Mouse (Mus musculus): Measurements from ENCODE around the gene Gm16181. TPM values are rescaled to one million over a fixed set of nuclear protein-coding genes. Genes with fewer than 3 reads are reported as not detected.

The Gm16181 gene
- total RNA-seq, 2 experiments from 2014 or later: 0.82 TPM; not detected in 1

DNA sequence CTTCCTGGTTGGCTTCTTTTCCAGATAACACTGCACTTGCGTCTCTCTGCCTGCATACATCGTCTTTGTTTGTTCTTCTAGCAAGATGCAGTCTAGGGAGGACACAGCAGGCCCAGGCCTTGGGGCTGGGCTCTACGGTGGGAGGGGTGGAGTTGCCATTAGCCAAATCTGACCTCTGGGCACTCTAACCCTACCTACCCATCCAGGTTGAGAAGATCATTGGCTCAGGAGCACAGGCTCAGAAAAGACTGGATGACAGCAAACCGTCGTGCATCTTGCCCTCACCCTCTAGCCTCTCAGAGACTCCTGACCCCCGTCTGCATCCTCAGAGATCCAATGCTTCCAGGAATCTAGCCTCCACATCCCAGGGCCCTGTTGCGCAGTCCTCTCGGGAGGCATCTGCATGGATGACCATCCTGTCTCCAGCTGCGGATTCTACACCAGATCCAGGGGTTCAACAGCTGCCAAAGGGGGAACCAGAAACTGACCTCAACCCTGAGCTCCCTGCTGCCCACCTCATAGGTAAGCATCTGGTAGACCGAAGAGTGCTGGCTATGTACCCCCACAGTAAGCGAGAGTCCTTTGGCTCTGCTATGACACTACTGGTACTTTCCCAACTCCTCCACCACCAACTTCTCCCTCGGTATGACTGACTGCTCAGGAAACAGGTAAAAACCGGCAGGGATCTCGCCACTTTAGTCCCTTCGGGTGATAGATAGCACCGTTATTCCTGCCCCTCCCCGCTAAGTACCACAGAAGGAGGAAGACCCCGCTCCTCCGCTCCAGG, 25.6 kb upstream of the Gm16181 start:
- 0 out of 2 replicates have a peak, but pooled peaks have one; percentile 5 for ATAC-seq (replicated peaks; ENCODE audit: poor library complexity, severe bottlenecking)

DNA sequence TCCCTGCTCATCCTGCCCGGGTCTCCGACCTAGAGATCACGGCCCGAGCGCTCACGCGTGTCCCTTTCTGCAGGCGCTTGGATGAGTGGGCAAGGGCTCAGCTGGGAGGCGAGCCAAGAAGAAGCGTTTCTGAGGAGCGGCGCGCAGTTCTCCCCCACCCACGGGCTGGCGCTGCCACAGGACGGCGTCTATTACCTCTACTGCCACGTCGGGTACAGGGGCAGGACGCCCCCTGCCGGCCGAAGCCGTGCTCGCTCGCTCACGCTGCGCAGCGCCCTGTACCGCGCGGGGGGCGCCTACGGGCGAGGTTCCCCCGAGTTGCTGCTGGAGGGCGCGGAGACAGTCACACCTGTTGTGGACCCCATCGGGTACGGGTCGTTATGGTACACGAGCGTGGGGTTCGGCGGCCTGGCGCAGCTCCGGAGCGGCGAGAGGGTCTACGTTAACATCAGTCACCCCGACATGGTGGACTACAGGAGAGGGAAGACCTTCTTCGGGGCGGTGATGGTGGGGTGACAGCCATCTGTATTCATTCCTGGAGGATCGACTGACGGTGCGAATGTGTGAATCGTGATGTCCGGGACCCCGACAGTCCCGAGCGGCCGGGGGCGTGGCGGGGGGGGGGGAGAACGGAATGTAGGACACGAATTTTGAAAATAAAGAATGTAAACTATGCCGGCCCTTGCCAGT, 24.9 kb upstream of the Gm16181 start:
- peak; percentile 61 for ATAC-seq (replicated peaks; ENCODE audit: poor library complexity, severe bottlenecking)

DNA sequence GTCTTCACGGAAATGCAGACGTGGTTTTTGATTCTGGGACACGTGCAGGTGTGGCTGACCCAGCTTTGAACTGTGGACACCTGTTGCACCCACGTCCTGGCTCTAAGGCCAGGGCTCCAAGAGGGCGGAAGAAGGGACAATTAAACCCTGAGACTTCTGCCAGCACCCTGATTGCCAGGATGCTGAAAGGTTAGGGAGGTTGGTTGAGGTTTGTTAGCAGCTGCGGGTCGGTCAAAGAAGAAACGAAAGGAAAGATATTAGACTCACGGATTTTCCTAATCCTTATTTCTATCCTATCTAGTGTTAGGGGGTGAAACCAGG, 24.4 kb upstream of the Gm16181 start:
- no peak for ATAC-seq (replicated peaks; ENCODE audit: poor library complexity, severe bottlenecking)

DNA sequence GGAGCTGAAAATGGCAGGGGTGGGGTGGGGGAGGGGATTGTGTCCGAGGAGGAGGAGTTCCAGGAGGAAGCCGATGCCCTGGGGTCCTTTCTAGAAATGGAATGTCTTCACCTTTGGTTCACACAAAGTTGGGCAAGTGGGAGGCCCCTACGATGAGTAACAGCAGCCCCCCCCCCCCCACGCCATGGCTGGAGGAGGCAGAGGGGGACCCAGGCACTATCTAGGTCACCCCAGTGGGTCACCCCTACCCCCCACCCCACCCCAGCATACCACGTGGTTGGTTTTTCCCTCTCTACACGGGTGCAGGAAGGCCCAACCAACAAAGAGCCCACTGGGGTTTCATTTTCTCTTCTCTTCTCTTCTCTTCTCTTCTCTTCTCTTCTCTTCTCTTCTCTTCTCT, 23.5 kb upstream of the Gm16181 start:
- no peak for ATAC-seq (replicated peaks; ENCODE audit: poor library complexity, severe bottlenecking)

DNA sequence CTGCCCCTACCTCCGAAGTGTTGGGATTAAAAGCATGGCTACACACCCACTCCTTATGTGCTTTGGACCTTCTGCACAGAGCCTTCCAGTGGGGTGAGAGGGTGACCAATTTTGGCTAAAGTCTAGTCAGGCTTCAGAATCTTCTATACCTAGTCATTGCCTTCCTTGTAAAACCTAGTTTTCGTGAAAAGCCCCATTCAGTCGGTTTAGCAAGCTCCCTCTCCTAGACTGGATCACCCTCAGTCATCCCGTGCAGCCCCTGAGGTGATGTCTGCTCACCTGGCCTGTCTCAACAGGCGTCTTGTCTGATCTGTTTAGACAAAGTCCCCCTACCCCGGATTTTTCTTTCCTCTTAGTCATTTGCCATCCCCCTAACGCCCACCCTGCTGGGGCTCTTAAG, 22.6 kb upstream of the Gm16181 start:
- no peak for ATAC-seq (replicated peaks; ENCODE audit: poor library complexity, severe bottlenecking)

DNA sequence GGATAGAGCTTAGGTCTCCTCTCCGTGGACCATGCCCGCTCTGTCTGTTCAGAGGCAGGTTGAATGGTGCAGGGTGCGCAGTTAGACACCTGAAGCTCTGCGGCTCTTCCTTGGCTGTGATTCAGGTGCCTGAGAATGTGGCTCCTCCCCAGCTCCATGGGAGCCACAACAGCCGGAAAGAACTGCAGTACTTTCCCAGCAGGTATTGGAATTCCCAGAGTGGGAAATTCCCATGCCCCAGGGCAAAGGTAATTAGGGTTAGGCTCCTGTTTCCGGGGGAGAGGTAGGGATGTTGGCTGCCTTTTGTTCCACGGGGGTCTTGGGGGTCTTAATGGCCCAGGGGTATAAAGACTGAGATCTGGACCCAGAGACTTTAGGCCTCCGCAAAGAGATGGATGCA, 21.7 kb upstream of the Gm16181 start:
- ATAC-seq (replicated peaks; ENCODE audit: poor library complexity, severe bottlenecking): no peak

DNA sequence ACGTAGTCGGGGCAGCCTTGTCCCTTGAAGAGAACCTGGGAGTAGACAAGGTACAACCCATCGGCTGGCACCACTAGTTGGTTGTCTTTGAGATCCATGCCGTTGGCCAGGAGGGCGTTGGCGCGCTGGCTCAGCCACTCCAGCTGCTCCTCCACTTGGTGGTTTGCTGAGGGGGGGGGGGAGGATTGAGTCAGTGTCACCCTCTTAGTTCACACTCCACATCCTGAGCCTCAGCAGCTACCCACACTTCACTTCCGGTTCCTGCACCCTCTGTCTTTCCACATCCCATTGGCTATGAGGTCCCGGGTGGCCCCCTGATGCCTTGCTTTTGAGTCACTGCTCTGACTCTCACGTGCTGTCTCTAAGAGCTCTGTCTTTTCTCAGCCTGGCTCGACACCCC, 20.2 kb upstream of the Gm16181 start:
- ATAC-seq (replicated peaks; ENCODE audit: poor library complexity, severe bottlenecking): peak; percentile 80

DNA sequence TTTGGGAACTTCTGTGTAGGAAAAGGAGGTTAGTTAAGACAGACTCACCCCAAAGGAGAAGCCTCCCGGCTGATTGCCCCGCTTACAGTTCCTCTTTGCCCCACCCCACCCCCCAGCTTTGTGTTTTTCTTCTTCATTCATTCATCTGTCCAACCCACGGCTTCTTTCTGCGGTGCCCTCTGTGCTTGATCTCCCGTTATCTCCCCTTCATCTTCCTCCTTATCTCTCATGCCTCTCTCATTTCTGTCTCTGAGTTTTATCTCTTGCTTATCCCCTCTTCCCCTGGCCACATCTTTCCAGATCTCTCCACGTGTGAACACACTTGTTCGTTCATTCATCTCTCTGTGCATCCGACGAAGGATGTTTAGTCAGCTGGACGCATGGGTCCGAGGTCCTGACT, 19.5 kb upstream of the Gm16181 start:
- ATAC-seq (replicated peaks; ENCODE audit: poor library complexity, severe bottlenecking): 0 out of 2 replicates have a peak, but pooled peaks have one; percentile 8

DNA sequence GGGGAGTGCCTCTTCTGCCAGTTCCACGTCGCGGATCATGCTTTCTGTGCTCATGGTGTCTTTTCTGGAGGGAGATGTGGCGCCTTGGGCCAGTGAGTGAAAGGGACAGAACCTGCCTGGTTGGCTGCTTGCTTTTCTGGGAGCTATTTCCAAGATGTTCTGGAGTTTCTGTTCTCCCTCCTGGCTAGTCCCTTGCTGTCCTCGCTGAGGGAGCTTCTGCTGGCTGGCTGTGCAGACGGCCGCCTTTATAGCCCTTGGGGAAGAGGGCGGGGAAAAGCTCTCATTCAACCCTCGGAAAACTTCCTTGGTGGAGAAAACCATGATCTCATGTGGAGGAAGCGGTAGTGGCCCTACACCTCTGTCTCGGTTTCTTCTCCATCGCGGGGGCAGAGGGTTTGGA, 18.8 kb upstream of the Gm16181 start, which contains the start of gene Tnf:
Gene Tnf (minus strand): TSS at position 221 of the 400 bp plus-strand sequence.
- peak; percentile 58 for ATAC-seq (replicated peaks; ENCODE audit: poor library complexity, severe bottlenecking)

DNA sequence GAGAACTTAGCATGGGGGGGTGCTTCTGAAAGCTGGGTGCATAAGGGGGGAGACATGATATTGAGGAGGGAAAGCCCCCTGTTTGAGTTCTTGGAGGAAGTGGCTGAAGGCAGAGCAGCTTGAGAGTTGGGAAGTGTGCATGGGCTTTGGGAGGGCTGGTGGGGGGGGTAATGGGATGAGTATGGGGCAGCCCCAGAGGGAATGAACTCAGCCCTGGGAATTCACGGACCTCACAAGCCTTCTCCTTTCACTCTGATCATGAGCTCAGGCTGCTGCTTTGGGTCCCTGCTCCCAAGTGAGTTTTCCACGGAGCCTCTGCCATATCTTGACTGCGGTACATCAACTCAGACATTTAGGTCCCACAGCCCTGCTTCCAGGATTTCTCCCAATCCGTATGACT, 18.2 kb upstream of the Gm16181 start:
- no peak for ATAC-seq (replicated peaks; ENCODE audit: poor library complexity, severe bottlenecking)

DNA sequence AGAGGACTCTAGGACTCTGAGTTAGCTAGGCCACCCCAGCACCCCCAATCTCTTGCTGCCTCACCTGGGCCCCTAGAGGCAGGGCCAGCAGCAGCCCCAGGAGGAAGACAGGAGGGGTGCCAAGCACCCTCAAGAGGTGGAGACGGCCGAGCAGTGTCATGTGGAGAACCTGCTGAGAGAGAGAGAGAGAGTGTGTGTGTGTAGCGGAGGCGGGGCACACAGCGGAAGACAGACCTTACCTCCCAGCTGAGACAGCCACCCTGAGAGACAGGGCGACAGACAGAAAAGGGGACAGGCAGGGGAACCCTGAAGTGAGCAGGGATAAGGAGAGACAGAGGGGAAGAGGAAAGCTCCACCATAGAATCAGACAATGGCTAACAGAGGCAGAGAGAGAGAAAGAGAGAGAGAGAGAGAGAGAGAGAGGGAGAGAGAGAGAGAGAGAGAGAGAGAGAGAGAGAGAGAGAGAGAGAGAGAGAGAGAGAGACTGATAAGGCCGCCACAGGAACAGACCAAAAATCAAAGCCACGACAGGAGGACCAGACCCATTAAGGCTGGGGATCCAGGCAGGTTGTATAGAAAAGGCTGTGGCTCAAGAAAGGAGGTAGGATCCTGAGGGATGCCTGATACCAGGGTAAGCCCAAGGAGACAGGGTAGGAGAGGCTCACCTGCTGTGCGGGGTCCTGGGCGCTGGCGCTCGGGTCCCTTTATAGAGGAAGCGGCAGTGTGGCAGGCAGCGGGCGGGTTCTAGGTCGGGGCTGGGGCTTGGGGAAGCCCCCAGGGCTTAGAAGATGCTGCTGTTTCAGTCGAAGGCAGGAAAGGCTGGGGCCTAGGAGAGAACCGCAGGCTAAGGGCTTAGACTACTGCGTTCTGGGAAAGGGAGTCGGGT, 15.9 kb upstream of the Gm16181 start, which contains the start of gene Lta:
Gene Lta (minus strand): TSS at position 858 of the 886 bp plus-strand sequence.
- no peak for ATAC-seq (replicated peaks; ENCODE audit: poor library complexity, severe bottlenecking)

DNA sequence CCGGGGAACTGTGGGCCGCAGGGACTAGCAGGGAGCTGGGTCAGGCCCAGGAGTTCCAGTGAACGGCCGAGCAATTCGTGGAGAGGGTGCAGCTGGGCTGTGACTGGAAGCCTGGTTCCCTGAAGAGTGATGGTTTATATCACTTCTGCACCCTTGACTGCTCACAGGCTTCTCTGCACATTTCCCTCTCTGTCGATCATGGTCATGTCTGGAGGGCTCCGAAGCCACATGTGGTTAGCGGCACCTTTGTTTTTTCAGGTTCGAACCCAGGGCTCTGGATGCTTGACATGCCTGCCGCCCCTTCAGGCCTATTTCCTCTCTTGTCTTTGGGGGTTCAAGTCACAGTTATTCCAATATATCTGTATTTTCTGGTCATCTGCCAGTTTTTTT, 15.3 kb upstream of the Gm16181 start:
- ATAC-seq (replicated peaks; ENCODE audit: poor library complexity, severe bottlenecking): no peak

DNA sequence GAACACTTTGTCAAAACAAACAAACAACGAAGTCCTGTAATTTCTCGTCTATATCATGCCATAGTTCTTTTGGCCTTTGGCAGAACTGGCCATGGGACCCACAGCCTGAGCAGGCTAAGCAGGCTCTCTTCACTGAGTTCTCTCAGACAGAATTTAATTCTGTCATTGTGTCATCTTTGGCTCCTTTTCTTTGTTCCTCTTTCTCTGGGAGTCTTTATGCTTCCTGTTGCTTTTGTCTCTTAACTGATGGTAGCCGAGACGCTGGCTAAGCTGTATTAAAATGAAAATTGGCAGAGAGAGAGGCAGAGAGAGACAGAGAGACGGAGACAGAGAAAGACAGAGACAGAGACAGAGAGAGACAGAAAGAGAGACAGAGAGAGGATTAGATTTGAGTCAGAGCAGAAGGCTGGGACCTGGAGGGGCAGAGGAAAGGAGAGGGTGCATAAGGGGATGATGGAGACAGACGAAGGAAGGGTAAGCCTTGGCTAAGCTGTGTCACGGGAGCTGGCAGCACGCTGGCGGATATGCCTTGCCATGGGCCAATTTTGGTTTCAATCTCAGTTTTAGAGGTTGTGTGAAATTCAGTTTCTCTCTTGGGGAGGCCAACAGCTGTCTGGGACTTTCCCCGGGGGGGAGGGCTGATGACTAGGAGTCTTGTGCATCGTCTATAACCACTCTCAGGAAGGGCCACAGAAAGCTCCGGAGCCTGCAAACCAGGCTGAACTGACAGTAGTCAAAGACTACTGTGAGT, 10.7 kb upstream of the Gm16181 start:
- peak; percentile 80 for ATAC-seq (replicated peaks; ENCODE audit: poor library complexity, severe bottlenecking)

DNA sequence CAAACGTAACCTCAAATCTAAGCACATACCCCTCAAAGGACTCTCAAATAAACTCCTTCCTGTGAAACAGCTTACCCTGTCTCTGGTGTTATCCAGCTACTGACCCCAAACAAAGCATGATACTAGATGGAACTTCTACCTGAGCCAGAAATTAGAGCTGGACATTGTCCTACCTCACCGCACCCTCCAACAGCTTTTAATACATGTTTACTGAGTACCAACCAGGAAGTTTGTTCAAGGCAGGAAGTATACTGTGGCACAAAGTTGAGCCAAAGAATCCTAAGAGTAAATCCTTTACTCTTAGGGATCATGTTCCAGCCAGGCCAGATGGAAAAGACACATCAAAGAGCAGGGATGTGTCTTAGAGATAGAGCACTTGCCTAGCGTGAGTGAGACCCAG, 10.0 kb upstream of the Gm16181 start:
- no peak for ATAC-seq (replicated peaks; ENCODE audit: poor library complexity, severe bottlenecking)

DNA sequence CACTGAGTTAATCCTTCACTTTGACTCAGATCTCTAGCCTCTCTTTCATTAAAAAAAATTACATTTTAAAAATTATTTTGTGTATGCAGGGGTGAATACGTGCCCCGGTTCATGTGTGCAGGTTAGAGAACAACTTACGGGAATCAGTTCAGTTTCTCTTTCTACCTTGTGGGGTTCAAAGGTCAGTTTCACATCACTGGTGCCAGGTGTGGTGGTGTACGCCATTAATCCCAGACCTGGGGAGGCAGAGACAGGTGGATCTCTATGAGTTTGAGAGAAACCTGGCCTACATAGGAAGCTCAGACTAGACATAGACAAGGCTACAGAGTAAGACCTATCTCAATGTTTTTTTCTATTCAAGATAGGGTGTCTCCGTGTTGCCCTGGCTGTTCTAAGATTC, 7.6 kb upstream of the Gm16181 start:
- ATAC-seq (replicated peaks; ENCODE audit: poor library complexity, severe bottlenecking): no peak

DNA sequence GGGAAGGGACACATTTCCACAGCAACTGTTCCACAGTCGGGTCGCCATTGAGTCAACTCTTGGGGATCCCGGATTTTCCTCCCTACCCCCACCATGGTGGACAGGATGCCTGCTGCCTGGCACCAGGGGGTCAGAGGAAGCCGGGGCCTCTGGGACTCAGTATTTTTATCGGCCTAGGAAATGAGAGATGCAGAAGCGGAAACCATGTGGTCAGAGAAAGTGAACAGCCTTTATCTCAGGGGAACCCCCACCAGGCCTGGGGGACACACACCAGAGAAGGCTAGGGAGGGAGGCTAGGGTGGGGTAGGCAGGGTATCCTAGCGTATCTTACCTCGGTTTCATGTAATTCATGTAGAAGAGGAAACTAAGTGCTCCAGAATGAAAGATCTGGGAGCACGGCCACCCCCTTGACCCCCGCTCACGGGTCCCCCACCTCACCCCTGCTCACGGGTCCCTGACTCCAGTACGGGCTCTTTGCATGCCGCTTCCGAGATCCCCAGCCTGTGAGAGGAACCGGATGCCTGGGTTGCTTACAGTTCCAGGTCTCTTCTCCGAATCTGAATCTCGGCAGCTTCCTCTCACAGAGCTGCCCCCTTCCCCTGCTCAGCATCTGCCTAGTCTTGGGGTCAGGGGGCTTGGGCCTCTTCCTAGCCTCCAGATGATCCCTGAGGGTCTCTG, 2.0 kb upstream of the Gm16181 start:
- peak; percentile 36 for ATAC-seq (replicated peaks; ENCODE audit: poor library complexity, severe bottlenecking)

DNA sequence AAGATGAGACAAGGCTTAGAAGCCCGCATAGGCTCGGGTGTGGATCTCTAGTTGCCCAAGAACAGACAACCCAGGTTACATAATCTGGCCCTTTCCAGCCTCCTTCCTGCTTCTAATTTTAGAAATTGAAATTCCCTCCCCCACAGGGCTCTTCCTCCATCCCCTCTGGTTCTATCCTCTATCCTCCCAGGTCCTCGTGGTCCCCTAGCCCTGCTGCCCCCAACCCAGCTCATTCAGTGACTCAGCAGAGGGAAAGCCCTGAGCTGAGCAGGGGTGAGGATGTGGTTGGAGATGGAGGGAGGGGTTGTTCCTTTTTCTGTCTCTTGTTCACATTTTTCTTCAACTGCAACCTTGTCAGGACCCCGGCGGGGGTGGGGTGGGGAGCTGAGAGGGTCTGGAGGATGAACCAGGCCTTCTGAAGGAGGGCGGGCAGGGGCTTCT, 1.0 kb upstream of the Gm16181 start:
- ATAC-seq (replicated peaks; ENCODE audit: poor library complexity, severe bottlenecking): peak; percentile 71

DNA sequence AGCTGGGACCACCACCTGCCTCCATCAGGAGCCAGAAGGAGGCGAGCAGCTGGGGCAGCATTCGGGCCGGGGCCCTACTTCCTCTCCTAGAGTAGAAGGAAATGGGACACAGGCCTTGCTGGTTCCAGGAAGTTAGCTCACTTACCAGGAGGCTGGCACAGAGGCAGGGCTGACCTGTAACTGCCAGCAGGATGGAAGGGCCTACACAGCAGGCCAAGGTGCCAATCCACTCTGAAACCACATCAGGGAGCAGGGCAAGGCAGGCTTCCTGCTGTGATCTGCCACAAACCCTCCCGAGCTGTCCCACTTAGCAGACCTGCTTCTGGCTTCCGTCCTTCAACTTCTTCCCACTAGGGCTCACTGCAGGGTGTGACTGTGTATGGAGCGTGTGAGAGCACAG, 1.7 kb downstream of the Gm16181 start:
- peak; percentile 42 for ATAC-seq (replicated peaks; ENCODE audit: poor library complexity, severe bottlenecking)

DNA sequence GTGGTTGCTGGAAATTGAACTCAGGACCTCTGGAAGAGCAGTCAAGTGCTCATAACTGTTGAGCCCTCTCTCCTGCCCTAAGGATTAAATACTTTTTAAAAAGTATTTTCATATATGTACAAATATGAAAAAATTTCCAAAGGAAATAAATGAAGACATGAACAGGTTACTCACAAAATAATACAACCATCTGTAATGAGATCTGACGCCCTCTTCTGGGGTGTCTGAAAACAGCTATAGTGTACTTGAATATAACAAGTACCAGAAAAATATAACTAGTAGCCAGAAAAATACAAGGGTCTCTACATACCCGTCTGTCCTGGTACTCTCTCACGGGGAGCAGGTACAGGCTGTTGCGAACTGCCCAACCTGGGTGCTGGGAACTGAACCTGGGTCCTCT, 4.0 kb downstream of the Gm16181 start:
- ATAC-seq (replicated peaks; ENCODE audit: poor library complexity, severe bottlenecking): no peak

DNA sequence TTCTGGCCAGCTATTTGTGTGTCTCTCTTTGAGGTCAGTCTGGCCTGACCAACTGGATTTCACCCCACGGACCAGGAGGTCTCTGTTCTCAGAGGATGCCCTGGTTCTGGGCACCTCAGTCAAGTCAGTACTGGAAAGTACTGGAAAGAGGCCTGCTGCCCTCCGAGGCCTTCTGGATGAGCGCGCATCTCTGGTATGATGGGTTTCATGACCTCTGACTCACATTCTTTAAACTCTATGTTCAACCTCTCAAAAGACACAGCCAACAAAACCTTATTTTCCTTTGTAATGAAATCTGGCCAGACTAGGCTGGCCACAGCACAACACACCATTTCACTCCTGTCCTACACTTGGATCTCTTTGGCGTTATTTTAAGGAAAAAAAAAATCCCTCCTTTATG, 4.8 kb downstream of the Gm16181 start:
- ATAC-seq (replicated peaks; ENCODE audit: poor library complexity, severe bottlenecking): no peak
